Mouse (Mus musculus) olfactory bulb, adult 2 months (tissue): Measurements from ENCODE around the gene Adra2b.

ENCODE experiments used
- CTCF ChIP-seq: fragments of 200-500 bp; IDR thresholded peaks from 2 replicates; pipeline ENCODE4 v1.5.1; 2012; ENCODE audit warnings: low read depth, mild to moderate bottlenecking, low read length, moderate library complexity; ENCODE audit not compliant: insufficient read depth
- POLR2A ChIP-seq: fragments of 200-500 bp; IDR thresholded peaks from 2 replicates; pipeline ENCODE4 v1.6.1; 2012; ENCODE audit warnings: mild to moderate bottlenecking, low read depth, low read length, moderate library complexity; ENCODE audit not compliant: insufficient read depth

DNA sequence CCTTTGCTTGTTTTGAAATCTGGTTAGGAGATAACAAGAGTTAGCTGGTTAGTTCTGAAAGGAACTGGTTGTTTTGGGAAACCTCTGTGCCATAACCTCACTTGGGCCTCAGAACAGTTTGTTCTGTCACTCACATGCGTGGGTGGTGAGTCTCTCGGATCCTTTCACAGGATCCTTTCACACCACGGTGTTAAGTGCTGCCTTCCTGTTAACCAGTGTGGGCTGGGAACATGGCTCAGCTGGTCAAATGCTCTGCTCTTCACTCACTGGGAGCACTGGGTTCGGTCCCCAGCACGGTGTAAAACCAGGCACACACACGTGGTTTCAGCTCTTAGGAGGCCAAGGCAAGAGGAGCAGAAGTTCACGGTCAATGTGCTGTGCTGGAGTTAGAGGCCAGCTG lies 38.6 kb upstream of the Adra2b start:
- no peak for TF ChIP-seq CTCF
- no peak for TF ChIP-seq POLR2A
